In the genomic region with DNA sequence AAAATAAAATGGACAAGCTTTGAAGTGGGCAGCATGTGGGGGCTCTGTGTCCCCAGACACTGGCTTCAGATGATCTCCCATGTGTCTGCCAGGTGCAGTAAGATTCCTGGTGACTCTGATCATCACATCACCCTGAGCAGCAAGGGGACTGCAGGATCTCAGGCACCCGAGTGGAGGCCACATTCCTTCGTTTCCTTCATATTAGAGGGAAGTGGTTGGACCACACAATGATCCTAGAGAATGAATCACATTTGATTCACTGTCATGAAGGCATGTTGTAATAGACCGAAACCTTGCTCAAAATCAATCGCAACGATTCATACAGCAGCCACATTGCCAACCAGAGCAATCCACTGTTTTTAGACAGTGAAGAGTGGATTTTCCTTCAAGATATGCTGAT, we compare ENCODE assay signal across 29 mouse cellular contexts. TPM values are rescaled to one million over a fixed set of nuclear protein-coding genes. Genes with fewer than 3 reads are reported as not detected.
DNase-seq lines count a peak whose midpoint lies in the region; ATAC-seq and TF ChIP-seq lines count a peak whose summit lies in the region.
"Had no signal": no experiment of that assay in that cellular context is flagged by ENCODE, and none has a peak within 500 bp of the region (broad histone marks: within the 10 kb centered on the region; RNA-seq: fewer than 3 reads in every experiment).

No protein-coding gene starts in this region.

- H3K9ac ChIP-seq in liver, adult 2 months (ENCODE audit: low read depth, low read length), result no peak overlapping the region
- H3K9ac ChIP-seq in liver, postnatal 0 days (replicated peaks), result no peak overlapping the region
- no peak overlapping the region for H3K9ac ChIP-seq in forebrain, embryonic 11.5 days (ENCODE audit: low read length)
- H3K9ac ChIP-seq: embryonic facial prominence, embryonic 12.5 days; embryonic facial prominence, embryonic 15.5 days; forebrain, postnatal 0 days; hindbrain, embryonic 12.5 days; hindbrain, embryonic 15.5 days had no signal

- peak; percentile 17 for DNase-seq in liver, adult 2 months (ENCODE audit: extremely low read depth, low read depth, low spot score)
- DNase-seq in liver, postnatal 0 days, result no peak
- peak; percentile 66 for DNase-seq in Muller cell, postnatal 12 days (ENCODE audit: inconsistent ontology term)
- DNase-seq in layer of hippocampus, adult 9-11 months, result no peak
- no peak for DNase-seq in lung, adult 2 months
- no peak for DNase-seq in forebrain, embryonic 11.5 days (ENCODE audit: low spot score)
- DNase-seq: adrenal gland, postnatal 10 days; cerebellum, adult 11 months; cerebellum, adult 2 months; cerebellum, adult 9-11 months; cerebellum, postnatal 25 days; forebrain, postnatal 0 days; gastrocnemius, postnatal 25 days; heart, adult 2 months had no signal

- no peaks in the 10 kb centered on the region for H3K79me2 ChIP-seq in liver, adult 2 months (ENCODE audit: control insufficient read depth, insufficient read depth, low read length)

- ATAC-seq in liver, postnatal 0 days, result no peak
- no peak for ATAC-seq in forebrain, embryonic 11.5 days (replicated peaks; ENCODE audit: low FRiP score)
- ATAC-seq: forebrain, embryonic 14.5 days; forebrain, postnatal 0 days; intestine, postnatal 0 days had no signal

- no peak for TF ChIP-seq EP300 in liver, postnatal 0 days (IDR thresholded peaks at IDR 0.05; ENCODE audit: low read depth)

- TF ChIP-seq POLR2A in liver, adult 2 months (IDR thresholded peaks at IDR 0.05; ENCODE audit: extremely low read depth, insufficient read depth, low read length), result no peak
- no peak for TF ChIP-seq POLR2A in embryonic fibroblast, embryonic 13.5 days (IDR thresholded peaks at IDR 0.05; ENCODE audit: low read depth, low read length)
- no peak for TF ChIP-seq POLR2A in lung, adult 2 months (IDR thresholded peaks at IDR 0.05; ENCODE audit: borderline replicate concordance, extremely low read depth, low read depth, low read length)

- no peaks in the 10 kb centered on the region for H3K9me3 ChIP-seq in liver, postnatal 0 days (ENCODE audit: low read length)
- no peaks in the 10 kb centered on the region for H3K9me3 ChIP-seq in forebrain, embryonic 11.5 days (ENCODE audit: control insufficient read depth, low read length)
- H3K9me3 ChIP-seq: embryonic facial prominence, embryonic 12.5 days; embryonic facial prominence, embryonic 15.5 days; forebrain, embryonic 10.5 days; G1E; heart, embryonic 10.5 days; hindbrain, embryonic 12.5 days; hindbrain, embryonic 15.5 days had no signal

- H3K4me2 ChIP-seq in liver, postnatal 0 days (ENCODE audit: low read depth, low read length), result no peak overlapping the region
- H3K4me2 ChIP-seq in forebrain, embryonic 11.5 days (ENCODE audit: low read depth, low read length, severe bottlenecking), result no peak overlapping the region
- H3K4me2 ChIP-seq: embryonic facial prominence, embryonic 12.5 days; embryonic facial prominence, embryonic 15.5 days; hindbrain, embryonic 12.5 days; hindbrain, embryonic 15.5 days had no signal

- no peaks in the 10 kb centered on the region for H3K36me3 ChIP-seq in liver, adult 2 months (ENCODE audit: control insufficient read depth, insufficient read depth, low read length)
- H3K36me3 ChIP-seq in liver, postnatal 0 days (replicated peaks; ENCODE audit: insufficient read depth, low read length), result no peaks in the 10 kb centered on the region
- no peaks in the 10 kb centered on the region for H3K36me3 ChIP-seq in forebrain, embryonic 11.5 days (ENCODE audit: control insufficient read depth, insufficient read depth, low read length)
- H3K36me3 ChIP-seq: embryonic facial prominence, embryonic 12.5 days; embryonic facial prominence, embryonic 15.5 days; forebrain, embryonic 10.5 days; G1E; heart, embryonic 10.5 days; hindbrain, embryonic 12.5 days; hindbrain, embryonic 15.5 days had no signal

- H3K27me3 ChIP-seq in liver, adult 2 months (ENCODE audit: control insufficient read depth, insufficient read depth, low read length), result no peaks in the 10 kb centered on the region
- no peaks in the 10 kb centered on the region for H3K27me3 ChIP-seq in liver, postnatal 0 days (ENCODE audit: insufficient read depth, low read length)
- H3K27me3 ChIP-seq in forebrain, embryonic 11.5 days (ENCODE audit: control insufficient read depth, insufficient read depth, low read length), result no peaks in the 10 kb centered on the region; the same call in 1 of the 2 replicates
- H3K27me3 ChIP-seq: CH12.LX had no signal

- no peak for TF ChIP-seq CTCF in liver, adult 2 months (IDR thresholded peaks at IDR 0.05; ENCODE audit: low read depth, low read length)
- TF ChIP-seq CTCF in liver, postnatal 0 days (IDR thresholded peaks at IDR 0.05; ENCODE audit: low read depth), result no peak
- no peak for TF ChIP-seq CTCF in embryonic fibroblast, embryonic 13.5 days (IDR thresholded peaks at IDR 0.05; ENCODE audit: borderline replicate concordance, insufficient read depth, low read length)
- no peak for TF ChIP-seq CTCF in lung, adult 2 months (IDR thresholded peaks at IDR 0.05; ENCODE audit: insufficient read depth, low read length)

- no peak overlapping the region for H3K4me3 ChIP-seq in liver, adult 2 months (ENCODE audit: insufficient read depth, low read depth, low read length)
- no peak overlapping the region for H3K4me3 ChIP-seq in liver, postnatal 0 days (ENCODE audit: low read depth, low read length)
- no peak overlapping the region for H3K4me3 ChIP-seq in embryonic fibroblast, embryonic 13.5 days (ENCODE audit: insufficient read depth, low read length)
- H3K4me3 ChIP-seq in lung, adult 2 months (replicated peaks; ENCODE audit: extremely low read depth, low read depth, low read length), result no peak overlapping the region
- no peak overlapping the region for H3K4me3 ChIP-seq in forebrain, embryonic 11.5 days (ENCODE audit: low read depth, low read length)
- H3K4me3 ChIP-seq: embryonic facial prominence, embryonic 12.5 days; embryonic facial prominence, embryonic 15.5 days; forebrain, embryonic 10.5 days; heart, adult 2 months; heart, embryonic 10.5 days; hindbrain, embryonic 12.5 days; hindbrain, embryonic 15.5 days had no signal

- no peak overlapping the region for H3K27ac ChIP-seq in liver, adult 2 months (replicated peaks; ENCODE audit: insufficient read depth, low read depth, low read length)
- no peak overlapping the region for H3K27ac ChIP-seq in liver, postnatal 0 days (ENCODE audit: low read depth)
- peak overlapping the region; percentile 70 for H3K27ac ChIP-seq in embryonic fibroblast, embryonic 13.5 days (ENCODE audit: insufficient read depth, low read length)
- no peak overlapping the region for H3K27ac ChIP-seq in forebrain, embryonic 11.5 days (ENCODE audit: low read depth, low read length)
- H3K27ac ChIP-seq: embryonic facial prominence, embryonic 12.5 days; embryonic facial prominence, embryonic 15.5 days; forebrain, embryonic 10.5 days; heart, adult 2 months; heart, embryonic 10.5 days; hindbrain, embryonic 12.5 days; hindbrain, embryonic 15.5 days had no signal

- 37% methylated on average over 5 of the region's 5 CpGs for WGBS in liver, adult 2 months
- WGBS in liver, postnatal 0 days (ENCODE audit: insufficient replicate concordance), result 66% methylated on average over 5 of the region's 5 CpGs
- WGBS in lung, adult 2 months, result 78% methylated on average over 5 of the region's 5 CpGs
- WGBS in forebrain, embryonic 11.5 days, result 84% methylated on average over 5 of the region's 5 CpGs

- H3K4me1 ChIP-seq in liver, adult 2 months (ENCODE audit: control insufficient read depth, insufficient read depth, low read length), result peaks cover 4% of the 10 kb centered on the region
- no peaks in the 10 kb centered on the region for H3K4me1 ChIP-seq in liver, postnatal 0 days (ENCODE audit: insufficient read depth)
- peaks cover 14% of the 10 kb centered on the region for H3K4me1 ChIP-seq in embryonic fibroblast, embryonic 13.5 days (ENCODE audit: control insufficient read depth, insufficient read depth, low read length)
- H3K4me1 ChIP-seq in lung, adult 2 months (ENCODE audit: control insufficient read depth, insufficient read depth, low read length), result no peaks in the 10 kb centered on the region
- H3K4me1 ChIP-seq in forebrain, embryonic 11.5 days (replicated peaks; ENCODE audit: control insufficient read depth, insufficient read depth, low read length), result no peaks in the 10 kb centered on the region
- H3K4me1 ChIP-seq: embryonic facial prominence, embryonic 12.5 days; embryonic facial prominence, embryonic 15.5 days; forebrain, embryonic 10.5 days; heart, embryonic 10.5 days; hindbrain, embryonic 12.5 days; hindbrain, embryonic 15.5 days had no signal

RNA-seq across cellular contexts. Expression of a gene that starts 6.5 kb away (rescaled TPM):
- not detected in 2 replicates for total RNA-seq in liver, adult 2 months (2014; rRNA removed)
- polyA plus RNA-seq in liver, adult 2 months (2012; rRNA removed), result not detected in 2 replicates
- not detected in 2 replicates for polyA plus RNA-seq in liver, postnatal 0 days (2015; fragmentation: Nextera tagmentation; extraction: Ambion mirVana)
- 311 and 551 TPM in 2 replicates for polyA plus RNA-seq in embryonic fibroblast, embryonic 13.5 days (2011; ENCODE audit: insufficient read length, low read depth, missing spikeins)
- polyA plus RNA-seq in lung, adult 2 months (2012; rRNA removed), result 0.54 and 0.55 TPM in 2 replicates
- polyA plus RNA-seq in forebrain, embryonic 11.5 days (2014; fragmentation: Nextera tagmentation; extraction: Ambion mirVana), result 0.55 and 0.69 TPM in 2 replicates
- total RNA-seq: CH12.LX; common myeloid progenitor, adult 5-6 weeks; gastrocnemius, postnatal 25 days; heart, adult 2 months; heart, postnatal 25 days; hematopoietic stem cell, adult 5-6 weeks had no signal
- polyA plus RNA-seq: G1E; heart, postnatal 0 days had no signal

Comparison
In these comparisons a context has a peak if more than half of its experiments do, and no peak if none do; other contexts are left out.
1. DNase-seq: peak in liver, adult 2 months (single experiment) and Muller cell, postnatal 12 days (single experiment); none in liver, postnatal 0 days (single experiment), layer of hippocampus, adult 9-11 months (single experiment), lung, adult 2 months (single experiment) and forebrain, embryonic 11.5 days (single experiment).
2. RNA of a gene that starts 6.5 kb away (polyA plus RNA-seq): 311 to 551 TPM in embryonic fibroblast, embryonic 13.5 days; 0.55 to 0.69 TPM in forebrain, embryonic 11.5 days, 0.54 to 0.55 TPM in lung, adult 2 months, not detected in liver, adult 2 months and not detected in liver, postnatal 0 days; every median in the first group is over 100 times any median in the second.